Mouse (Mus musculus) cortical plate, adult 2 months (tissue): ENCODE results near the gene Add3.

Source experiments
- CTCF ChIP-seq: fragments of 200-500 bp; IDR thresholded peaks from 2 replicates; pipeline ENCODE4 v1.5.1; 2011; ENCODE audit warnings: mild to moderate bottlenecking, control low read depth, low read length; ENCODE audit not compliant: insufficient read depth; ENCODE audit errors: extremely low read depth
- POLR2A ChIP-seq: fragments of 200-500 bp; IDR thresholded peaks from 2 replicates; pipeline ENCODE4 v1.6.1; 2011; ENCODE audit warnings: mild to moderate bottlenecking, low read length, control low read depth; ENCODE audit not compliant: insufficient read depth; ENCODE audit errors: extremely low read depth

DNA sequence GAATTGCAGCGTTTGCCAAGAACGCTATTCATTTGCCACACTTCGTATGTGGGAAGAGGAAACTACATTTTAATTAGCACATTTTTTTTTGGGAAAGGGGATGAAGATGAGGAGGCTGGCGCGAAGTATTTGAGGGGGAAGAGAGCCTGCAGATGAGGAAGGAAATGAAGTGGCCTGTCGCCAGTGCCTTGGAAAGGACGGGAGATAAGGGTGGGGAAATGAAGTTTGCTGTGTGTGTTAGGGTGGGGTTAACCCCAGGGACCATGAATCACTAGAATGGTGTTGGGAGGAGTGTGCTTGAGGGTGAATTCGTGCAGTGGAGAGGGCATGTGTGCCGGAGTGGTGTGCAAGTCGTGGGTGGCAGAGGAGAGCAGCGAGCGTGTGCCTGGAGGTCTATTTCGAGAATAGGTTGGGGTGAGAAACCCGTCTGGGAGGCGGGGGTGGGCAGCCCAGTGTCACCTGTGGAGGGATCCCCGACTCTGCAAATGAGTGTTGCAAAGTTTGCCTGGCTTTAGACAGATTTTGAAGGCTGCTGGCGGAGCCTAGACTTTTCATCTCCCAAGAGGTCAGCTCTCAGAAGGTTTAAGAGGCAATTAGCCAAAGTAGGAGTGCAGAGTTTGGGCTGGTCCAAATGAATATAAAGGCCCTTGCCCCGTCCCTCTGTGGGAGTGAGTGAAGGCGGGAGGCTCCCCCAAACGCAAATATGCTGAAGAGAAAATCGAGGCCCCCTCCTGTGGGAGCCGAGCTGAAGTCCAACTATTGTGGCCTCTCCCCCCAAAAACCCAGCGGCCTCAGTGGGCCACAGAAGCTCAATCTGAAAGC lies 1.2 kb downstream of the Add3 start:
- TF ChIP-seq POLR2A, result no peak
- TF ChIP-seq CTCF, result no peak
